Mouse (Mus musculus): ENCODE measurements around the gene Hoxa7.

DNA sequence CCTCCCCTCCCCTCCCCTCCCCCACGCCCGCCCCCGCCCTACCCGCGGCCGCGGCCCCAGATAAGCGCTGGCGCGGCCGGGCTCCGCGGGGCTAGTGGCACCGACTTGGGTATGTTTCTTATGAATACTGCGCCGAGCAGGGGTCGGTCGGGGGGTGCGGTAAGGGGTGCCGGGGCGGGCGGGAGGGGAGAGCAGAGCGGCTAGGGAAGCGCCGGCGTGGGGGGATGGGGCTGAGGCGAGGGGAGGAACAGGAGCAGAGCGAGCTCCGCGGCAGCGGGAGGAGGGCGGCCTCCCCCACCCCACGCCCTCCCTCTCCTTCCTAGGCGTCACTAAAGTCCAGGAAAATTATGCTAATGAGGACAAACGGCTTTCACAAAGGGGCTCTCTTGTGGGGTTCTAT lies 45.8 kb downstream of the Hoxa7 start:
- TF ChIP-seq POLR2A (IDR thresholded peaks at IDR 0.05; ENCODE audit: low read depth, low read length) (no peak), CTCF (IDR thresholded peaks at IDR 0.05; ENCODE audit: extremely low read depth, insufficient read length, insufficient replicate concordance, low read depth, low read length) (no peak)

Data from small intestine, adult 2 months (tissue).